Mouse (Mus musculus) liver, postnatal 0 days (tissue): ENCODE results near the gene Kcnip1.

ENCODE experiments used
- CTCF ChIP-seq: sonication (generic); IDR thresholded peaks from 2 replicates; pipeline ENCODE4 v1.5.1; 2016; ENCODE audit warnings: antibody characterized with exemption, low read depth
- EP300 ChIP-seq: IDR thresholded peaks from 2 replicates; pipeline ENCODE4 v1.6.1; 2016; ENCODE audit warnings: antibody characterized with exemption, low read depth, mild to moderate bottlenecking

GRCm38 (mm10) chr11:33923031-33923430 lies 69.9 kb downstream of the Kcnip1 start:
- TF ChIP-seq CTCF, result no peak
- TF ChIP-seq EP300, result no peak
